Mouse (Mus musculus) inflammation-experienced regulatory T-cells, adult 16 weeks (primary cell): ENCODE data around the gene Ddost. TPM values are rescaled to one million over a fixed set of nuclear protein-coding genes. Genes with fewer than 3 reads are reported as not detected.

Experiments
- polyA plus RNA-seq: library from polyadenylated mRNA; unstranded; fragments of 100-300 nt; shearing (Covaris generic); gene quantifications from one replicate; pipeline ENCODE4 v1.2.1, GENCODE M21; 2017

Ddost gene
- 162 TPM for polyA plus RNA-seq

GRCm38 (mm10) chr4:138304340-138305104 is at the start of gene Ddost:
Gene Ddost, plus strand, starts transcription at chr4:138304730.

GRCm38 (mm10) chr4:138326077-138326695 is 21.7 kb downstream of the Ddost start, which contains the start of gene Pink1:
Gene Pink1, minus strand, starts transcription at chr4:138326307.

Other genes starting within 250 kb of the Ddost start
- gene Hp1bp3, start 88.4 kb upstream of the Ddost start, polyA plus RNA-seq, result 236 TPM
- gene Sh2d5, start 54.3 kb upstream of the Ddost start, polyA plus RNA-seq, result not detected
- not detected for gene Kif17, start 54.3 kb upstream of the Ddost start, polyA plus RNA-seq
- 18.3 TPM for gene Pink1, start 21.6 kb downstream of the Ddost start, polyA plus RNA-seq
- gene Cda, start 63.3 kb downstream of the Ddost start, polyA plus RNA-seq, result not detected
- gene Fam43b, start 91.8 kb downstream of the Ddost start, polyA plus RNA-seq, result not detected
- 13.7 TPM for gene Mul1, start 129.9 kb downstream of the Ddost start, polyA plus RNA-seq
- gene Camk2n1, start 149.6 kb downstream of the Ddost start, polyA plus RNA-seq, result 0.46 TPM